Mouse (Mus musculus): Measurements from ENCODE around the gene Ipo9. TPM values are rescaled to one million over a fixed set of nuclear protein-coding genes. Genes with fewer than 3 reads are reported as not detected.

Gene Ipo9
- polyA plus RNA-seq (2015; fragmentation: Nextera tagmentation; extraction: Ambion mirVana): 119 and 123 TPM in 2 replicates

- H3K4me3 ChIP-seq: peak within 1 kb of the TSS; percentile 79
- ATAC-seq (ENCODE audit: borderline replicate concordance, extremely low read depth, low FRiP score, low TSS enrichment): peak; percentile 96
- peak within 1 kb of the TSS; percentile 82 for H3K27ac ChIP-seq
- H3K9me3 ChIP-seq: no peaks in the 10 kb centered on the region
- peak within 1 kb of the TSS; percentile 84 for H3K9ac ChIP-seq
- H3K36me3 ChIP-seq: peaks cover 11% of the 10 kb centered on the region; the same call in 1 of the 2 replicates
- peaks cover 35% of the 10 kb centered on the region for H3K4me1 ChIP-seq
- whole genome bisulfite sequencing: under 1% methylated on average over 65 of the region's 65 CpGs
- no peaks in the 10 kb centered on the region for H3K27me3 ChIP-seq
- H3K4me2 ChIP-seq: peak within 1 kb of the TSS; percentile 70
Measured at GRCm38 (mm10) chr1:135429901-135430668, at the start of gene Ipo9. TSS of gene Ipo9 (minus strand) at chr1:135430499.

- peaks cover 16% of the 10 kb centered on the region for H3K36me3 ChIP-seq
- peaks cover 17% of the 10 kb centered on the region for H3K4me1 ChIP-seq
- H3K4me3 ChIP-seq: no peak overlapping the region
- WGBS: 73% methylated on average over 7 of the region's 7 CpGs
- H3K27ac ChIP-seq: no peak overlapping the region
- no peak overlapping the region for H3K9ac ChIP-seq
- H3K9me3 ChIP-seq: no peaks in the 10 kb centered on the region
- H3K27me3 ChIP-seq: no peaks in the 10 kb centered on the region
- ATAC-seq (ENCODE audit: borderline replicate concordance, extremely low read depth, low FRiP score, low TSS enrichment): no peak
- H3K4me2 ChIP-seq: no peak overlapping the region
Measured at GRCm38 (mm10) chr1:135475571-135475895, 45.2 kb upstream of the Ipo9 start.

- H3K27ac ChIP-seq: no peak overlapping the region
- no peak overlapping the region for H3K4me2 ChIP-seq
- peaks cover 17% of the 10 kb centered on the region for H3K4me1 ChIP-seq
- H3K27me3 ChIP-seq: no peaks in the 10 kb centered on the region
- ATAC-seq (ENCODE audit: borderline replicate concordance, extremely low read depth, low FRiP score, low TSS enrichment): no peak
- H3K9ac ChIP-seq: no peak overlapping the region
- no peaks in the 10 kb centered on the region for H3K9me3 ChIP-seq
- H3K36me3 ChIP-seq: peaks cover 21% of the 10 kb centered on the region
- 55% methylated on average over 15 of the region's 15 CpGs for WGBS
- no peak overlapping the region for H3K4me3 ChIP-seq
Measured at GRCm38 (mm10) chr1:135474861-135475570, 44.7 kb upstream of the Ipo9 start.

GRCm38 (mm10) chr1:135472536-135472935, 42.2 kb upstream of the Ipo9 start:
- Histone ChIP-seq H3K27ac (no peak overlapping the region), H3K4me1 (peaks cover 17% of the 10 kb centered on the region), H3K4me2 (no peak overlapping the region), H3K36me3 (peaks cover 32% of the 10 kb centered on the region), H3K4me3 (no peak overlapping the region), H3K27me3 (no peaks in the 10 kb centered on the region), H3K9me3 (no peaks in the 10 kb centered on the region), H3K9ac (no peak overlapping the region)
- no peak; the same call in 1 of the 2 replicates for ATAC-seq (ENCODE audit: borderline replicate concordance, extremely low read depth, low FRiP score, low TSS enrichment)
- 50% methylated on average over 5 of the region's 5 CpGs for WGBS

DNA sequence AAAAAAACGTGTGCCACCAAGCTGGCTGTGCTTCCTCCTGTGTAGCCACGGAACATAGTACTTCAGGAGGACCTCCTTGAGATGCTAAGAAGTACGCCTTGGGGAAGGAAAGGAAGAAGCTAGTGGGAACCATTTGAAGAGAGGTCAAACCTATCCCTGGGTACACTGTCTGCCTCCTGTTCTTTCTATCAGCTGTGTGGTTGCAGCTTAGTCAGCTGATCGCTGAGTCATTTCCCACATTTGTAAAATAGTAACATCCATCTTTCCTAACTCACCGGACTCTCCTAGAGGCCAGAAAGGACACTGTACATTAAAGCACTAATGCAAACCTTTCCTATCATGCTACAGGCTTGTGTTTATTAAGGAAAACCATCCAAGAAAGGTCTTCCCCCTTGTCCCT, 41.4 kb upstream of the Ipo9 start:
- Histone ChIP-seq H3K4me3 (no peak overlapping the region), H3K9me3 (no peaks in the 10 kb centered on the region), H3K4me1 (peaks cover 17% of the 10 kb centered on the region), H3K27me3 (no peaks in the 10 kb centered on the region), H3K36me3 (peaks cover 40% of the 10 kb centered on the region), H3K9ac (no peak overlapping the region), H3K27ac (no peak overlapping the region), H3K4me2 (no peak overlapping the region)
- 63% methylated on average over 5 of the region's 5 CpGs for WGBS
- no peak for ATAC-seq (ENCODE audit: borderline replicate concordance, extremely low read depth, low FRiP score, low TSS enrichment)

DNA sequence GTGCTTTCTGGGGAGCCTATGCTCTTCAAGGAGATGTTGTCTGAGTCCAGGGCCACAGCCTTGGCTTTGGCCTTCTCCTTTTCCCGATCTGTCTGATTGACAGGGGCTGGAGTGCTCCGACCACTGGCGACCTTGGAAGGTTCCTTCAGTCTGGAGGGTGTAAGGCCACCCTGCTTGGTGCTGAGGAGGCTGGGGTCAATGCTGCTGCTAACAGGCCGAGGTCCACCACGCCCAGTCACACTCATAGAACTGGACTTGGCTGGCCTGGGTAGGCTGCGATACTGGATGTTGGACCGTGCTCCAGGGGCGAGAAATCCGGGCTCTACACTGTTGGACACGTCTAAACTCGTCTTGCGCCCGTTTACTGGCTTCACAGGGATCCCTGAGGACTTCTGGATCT, 40.2 kb upstream of the Ipo9 start:
- Histone ChIP-seq H3K4me2 (no peak overlapping the region), H3K27ac (no peak overlapping the region), H3K4me3 (no peak overlapping the region), H3K9me3 (no peaks in the 10 kb centered on the region), H3K27me3 (no peaks in the 10 kb centered on the region), H3K36me3 (peaks cover 47% of the 10 kb centered on the region), H3K4me1 (peaks cover 12% of the 10 kb centered on the region), H3K9ac (no peak overlapping the region)
- WGBS: 89% methylated on average over 13 of the region's 13 CpGs
- no peak for ATAC-seq (ENCODE audit: borderline replicate concordance, extremely low read depth, low FRiP score, low TSS enrichment)

DNA sequence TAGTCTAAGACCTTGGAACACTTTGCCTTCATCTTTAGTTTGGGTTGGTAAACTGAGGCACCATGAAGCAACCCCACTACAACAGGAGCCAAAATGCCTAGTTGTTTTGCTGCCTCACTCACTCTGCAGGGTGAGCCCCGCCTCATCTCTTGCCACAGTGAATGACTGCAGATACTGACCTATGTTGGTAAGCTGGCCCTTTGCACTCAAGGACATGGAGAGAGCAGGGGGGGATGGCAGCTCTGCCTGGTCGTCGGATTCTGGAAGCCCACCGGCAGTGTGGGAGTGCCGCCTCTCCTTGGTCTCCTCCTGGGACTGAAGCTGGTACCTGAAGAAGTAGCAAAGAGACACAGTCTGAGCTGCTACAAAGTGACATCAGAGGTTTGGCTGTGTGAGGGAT, 37.2 kb upstream of the Ipo9 start:
- H3K4me2 ChIP-seq: no peak overlapping the region
- H3K27me3 ChIP-seq: no peaks in the 10 kb centered on the region
- H3K36me3 ChIP-seq: peaks cover 51% of the 10 kb centered on the region
- peaks cover 9% of the 10 kb centered on the region for H3K4me1 ChIP-seq
- no peak overlapping the region for H3K4me3 ChIP-seq
- no peak overlapping the region for H3K9ac ChIP-seq
- no peak for ATAC-seq (ENCODE audit: borderline replicate concordance, extremely low read depth, low FRiP score, low TSS enrichment)
- H3K27ac ChIP-seq: no peak overlapping the region
- 91% methylated on average over 5 of the region's 5 CpGs for WGBS
- no peaks in the 10 kb centered on the region for H3K9me3 ChIP-seq

- Histone ChIP-seq H3K4me3 (no peak overlapping the region), H3K9me3 (no peaks in the 10 kb centered on the region), H3K36me3 (peaks cover 48% of the 10 kb centered on the region), H3K4me1 (peaks cover 14% of the 10 kb centered on the region), H3K27ac (no peak overlapping the region), H3K27me3 (no peaks in the 10 kb centered on the region), H3K9ac (no peak overlapping the region), H3K4me2 (no peak overlapping the region)
- WGBS: 61% methylated on average over 3 of the region's 3 CpGs
- ATAC-seq (ENCODE audit: borderline replicate concordance, extremely low read depth, low FRiP score, low TSS enrichment): no peak
Measured at GRCm38 (mm10) chr1:135466935-135467334, 36.6 kb upstream of the Ipo9 start.

DNA sequence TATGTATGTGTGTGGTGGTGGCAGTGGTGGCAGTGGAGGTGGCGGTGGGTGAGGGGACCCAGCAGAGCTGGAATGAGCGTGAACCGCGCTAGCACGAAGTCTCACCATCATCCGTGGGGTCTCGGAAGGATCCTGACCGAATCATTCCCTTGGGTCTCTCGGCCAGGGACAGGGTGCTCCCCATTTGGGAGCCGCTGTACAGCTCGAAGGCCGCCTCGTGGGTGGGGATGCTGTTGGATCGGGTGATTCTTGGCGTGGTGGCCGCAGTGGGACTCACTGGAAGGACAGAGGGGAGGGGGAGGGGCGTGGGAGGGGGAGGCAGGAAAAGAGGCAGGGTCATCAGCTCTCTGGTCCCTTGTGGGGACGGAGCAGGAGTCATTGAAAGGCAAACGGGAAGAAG, 35.4 kb upstream of the Ipo9 start:
- H3K9ac ChIP-seq: no peak overlapping the region
- H3K4me3 ChIP-seq: no peak overlapping the region
- ATAC-seq (ENCODE audit: borderline replicate concordance, extremely low read depth, low FRiP score, low TSS enrichment): no peak
- H3K27me3 ChIP-seq: no peaks in the 10 kb centered on the region
- H3K27ac ChIP-seq: no peak overlapping the region
- 85% methylated on average over 19 of the region's 19 CpGs for WGBS
- no peaks in the 10 kb centered on the region for H3K9me3 ChIP-seq
- H3K4me2 ChIP-seq: no peak overlapping the region
- peaks cover 21% of the 10 kb centered on the region for H3K4me1 ChIP-seq
- H3K36me3 ChIP-seq: peaks cover 39% of the 10 kb centered on the region

DNA sequence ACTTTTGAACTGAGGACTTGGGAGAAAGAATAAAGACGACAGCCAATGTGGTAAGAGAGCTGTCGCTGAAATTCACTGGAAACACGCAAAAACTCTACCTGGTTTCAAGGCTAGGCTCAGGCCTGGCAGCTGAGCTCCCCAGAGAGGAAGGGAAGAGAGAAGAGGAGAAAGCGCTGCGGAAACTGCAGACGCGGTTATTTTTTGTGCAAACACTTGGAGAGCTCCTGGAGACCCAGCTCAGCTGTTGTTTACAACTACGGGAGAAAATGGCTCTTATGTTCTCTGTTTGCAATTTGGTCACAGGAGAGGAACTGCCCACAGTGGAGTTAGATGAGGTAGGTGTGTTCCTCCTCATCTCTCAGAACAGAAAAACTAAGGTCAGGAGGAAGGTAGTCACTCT, 32.4 kb upstream of the Ipo9 start:
- Histone ChIP-seq H3K4me2 (no peak overlapping the region), H3K36me3 (peaks cover 40% of the 10 kb centered on the region), H3K27ac (peak overlapping the region; percentile 83), H3K4me1 (peaks cover 21% of the 10 kb centered on the region), H3K4me3 (no peak overlapping the region), H3K9me3 (no peaks in the 10 kb centered on the region), H3K9ac (no peak overlapping the region), H3K27me3 (no peaks in the 10 kb centered on the region)
- WGBS: 25% methylated on average over 8 of the region's 8 CpGs
- no peak for ATAC-seq (ENCODE audit: borderline replicate concordance, extremely low read depth, low FRiP score, low TSS enrichment)

DNA sequence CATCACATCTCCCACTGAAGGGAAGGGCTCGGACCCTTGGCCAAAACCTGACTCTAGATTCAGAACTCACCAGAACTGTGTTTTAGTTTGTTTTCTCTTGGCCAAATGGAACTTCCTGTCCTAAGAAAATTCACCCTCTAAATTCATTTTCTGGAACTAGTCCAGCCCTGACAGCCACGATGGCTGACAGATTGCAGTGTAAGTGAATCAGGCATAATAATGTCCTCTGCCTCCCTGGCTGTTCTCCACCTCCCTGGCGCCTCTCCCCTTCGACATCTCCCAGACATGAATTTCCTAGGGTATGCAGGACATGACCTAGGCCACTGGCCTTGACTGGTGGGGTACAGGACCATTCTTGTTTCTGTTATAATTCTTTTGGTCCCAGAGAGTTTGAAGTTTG, 32.0 kb upstream of the Ipo9 start:
- Histone ChIP-seq H3K27ac (peak overlapping the region; percentile 83), H3K9me3 (no peaks in the 10 kb centered on the region), H3K4me2 (no peak overlapping the region), H3K27me3 (no peaks in the 10 kb centered on the region), H3K4me3 (no peak overlapping the region), H3K4me1 (peaks cover 21% of the 10 kb centered on the region), H3K36me3 (peaks cover 35% of the 10 kb centered on the region), H3K9ac (no peak overlapping the region)
- 41% methylated on average over 4 of the region's 4 CpGs for WGBS
- ATAC-seq (ENCODE audit: borderline replicate concordance, extremely low read depth, low FRiP score, low TSS enrichment): peak; percentile 15

DNA sequence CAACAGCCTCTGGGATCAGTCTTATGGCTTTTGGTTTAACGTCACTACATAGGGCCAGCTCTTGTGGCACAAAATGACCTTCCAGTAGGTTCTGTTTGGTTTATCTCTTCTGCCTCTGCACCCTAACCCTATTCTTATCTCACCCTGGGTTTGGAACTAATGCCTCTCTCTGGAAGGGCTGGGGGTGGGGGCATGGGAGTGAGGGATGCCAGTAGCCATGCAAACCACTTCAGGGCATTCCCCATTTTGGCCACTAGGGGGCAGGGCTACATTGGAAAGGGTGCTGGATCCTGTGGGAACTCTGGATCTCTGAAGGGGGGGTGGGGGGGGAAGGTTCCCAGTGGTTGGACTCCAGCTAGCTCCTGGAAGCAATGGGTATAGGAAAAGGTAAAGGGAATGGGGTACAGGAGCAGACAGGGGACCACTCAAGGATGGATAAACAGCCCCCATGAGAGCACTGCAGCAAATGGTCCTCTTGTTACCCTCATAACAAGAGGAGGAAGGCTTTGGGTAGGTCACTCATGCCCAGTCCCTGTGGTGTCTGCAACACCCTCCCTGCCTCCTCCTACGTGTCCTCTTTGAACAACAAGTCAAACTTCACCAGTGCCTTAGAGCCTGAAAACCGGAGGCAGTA, 30.9 kb upstream of the Ipo9 start:
- H3K9ac ChIP-seq: no peak overlapping the region
- H3K27me3 ChIP-seq: no peaks in the 10 kb centered on the region
- no peak overlapping the region for H3K4me3 ChIP-seq
- peak overlapping the region; percentile 83 for H3K27ac ChIP-seq
- H3K36me3 ChIP-seq: peaks cover 31% of the 10 kb centered on the region; the same call in 1 of the 2 replicates
- H3K9me3 ChIP-seq: no peaks in the 10 kb centered on the region
- WGBS: 77% methylated on average over 3 of the region's 3 CpGs
- peaks cover 21% of the 10 kb centered on the region for H3K4me1 ChIP-seq
- H3K4me2 ChIP-seq: no peak overlapping the region
- ATAC-seq (ENCODE audit: borderline replicate concordance, extremely low read depth, low FRiP score, low TSS enrichment): no peak
